Mouse (Mus musculus): ENCODE data around the gene Tescl.
A peak's percentile ranks its signal among the peaks of the same experiment; 100 is the strongest.

DNA sequence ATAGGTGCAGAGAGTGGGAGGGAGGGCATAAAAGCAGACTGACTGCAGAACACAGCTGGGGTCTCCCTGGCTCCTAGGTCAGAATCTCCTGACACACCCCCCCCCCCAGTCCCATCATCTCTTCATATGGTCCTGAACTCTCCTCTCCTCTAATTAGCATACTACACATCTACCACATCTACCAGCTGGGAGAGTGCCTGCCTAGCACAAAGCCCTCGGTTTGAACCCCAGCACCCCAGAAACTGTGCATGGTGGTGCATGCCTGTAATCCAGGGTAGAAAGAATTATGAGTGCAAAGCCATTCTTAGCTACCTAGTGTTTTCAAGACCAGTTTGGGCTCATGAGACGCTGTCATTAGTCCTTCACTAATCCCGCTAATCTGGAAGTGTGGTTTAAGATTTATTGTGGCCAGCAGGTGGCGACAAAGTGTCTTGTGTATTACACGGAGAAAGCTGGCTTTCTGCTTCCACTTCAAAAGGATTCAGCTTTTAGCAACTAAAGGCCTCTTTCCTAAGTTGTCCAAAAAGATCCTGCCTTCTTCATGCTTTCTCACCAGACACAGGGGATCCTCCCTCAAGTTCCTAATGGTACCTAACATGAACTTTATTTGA, 2.1 kb upstream of the Tescl start:
- TF ChIP-seq CTCF (IDR thresholded peaks at IDR 0.05; ENCODE audit: low read depth) (peak; percentile 77), EP300 (IDR thresholded peaks at IDR 0.05; ENCODE audit: low read depth) (no peak)
